Mouse (Mus musculus) embryonic facial prominence, embryonic 11.5 days (tissue): ENCODE results near the gene Dact3. TPM values are rescaled to one million over a fixed set of nuclear protein-coding genes. Genes with fewer than 3 reads are reported as not detected.

Source experiments
- ATAC-seq: fragments of 200-750 bp; cut with Nextera tagmentation; replicated peaks from 2 replicates; pipeline ENCODE4 v1.8.0; 2017; ENCODE audit warnings: low read depth; ENCODE audit not compliant: insufficient number of reproducible peaks, low FRiP score, low TSS enrichment
- DNase-seq: peaks from one replicate; pipeline ENCODE4 v3.0.0-alpha.2; 2015; ENCODE audit warnings: low spot score
- H3K27ac ChIP-seq: fragments of 300-500 bp; sonication (generic); replicated peaks from 2 replicates; pipeline ENCODE4 v1.5.1; 2014; ENCODE audit warnings: mild to moderate bottlenecking, low read depth, low read length, control low read depth
- H3K27me3 ChIP-seq: fragments of 300-500 bp; sonication (generic); 2 replicates; pipeline ENCODE4 v1.6.1; 2014; ENCODE audit warnings: mild to moderate bottlenecking, low read length, moderate library complexity, mixed read lengths; ENCODE audit not compliant: control insufficient read depth, insufficient read depth
- H3K36me3 ChIP-seq: fragments of 300-500 bp; sonication (generic); replicated peaks from 2 replicates; pipeline ENCODE4 v1.6.1; 2014; ENCODE audit warnings: low read depth, mild to moderate bottlenecking, low read length, moderate library complexity, mixed read lengths; ENCODE audit not compliant: control insufficient read depth, insufficient read depth
- H3K4me1 ChIP-seq: fragments of 300-500 bp; sonication (generic); 2 replicates; pipeline ENCODE4 v1.6.1; 2014; ENCODE audit warnings: low read length, mixed read lengths; ENCODE audit not compliant: control insufficient read depth, insufficient read depth
- H3K4me2 ChIP-seq: fragments of 300-500 bp; sonication (generic); 2 replicates; pipeline ENCODE4 v1.6.1; 2014; ENCODE audit warnings: low read depth, mild to moderate bottlenecking, control low read depth, low read length, moderate library complexity
- H3K4me3 ChIP-seq: fragments of 300-500 bp; sonication (generic); 2 replicates; pipeline ENCODE4 v1.5.1; 2014; ENCODE audit warnings: low read depth, low read length, control low read depth
- H3K9ac ChIP-seq: fragments of 300-500 bp; sonication (generic); replicated peaks from 2 replicates; pipeline ENCODE4 v1.6.1; 2014; ENCODE audit warnings: mild to moderate bottlenecking, control low read depth, low read length
- H3K9me3 ChIP-seq: fragments of 300-500 bp; sonication (generic); replicated peaks from 2 replicates; pipeline ENCODE4 v1.6.1; 2016; ENCODE audit warnings: mild to moderate bottlenecking, low read length, inconsistent platforms, mixed read lengths; ENCODE audit not compliant: control insufficient read depth
- WGBS: fragments of 180-500 bp; shearing (Covaris S2); extraction: QIAGEN DNeasy Blood & Tissue Kit; methylation state at CpG from one replicate; pipeline ENCODE4 v1.1.7; 2014; 5-methylcytosine and 5-hydroxymethylcytosine counted together
- polyA plus RNA-seq: library from polyadenylated mRNA; unstranded; fragments of >200 nt; fragmentation: Nextera tagmentation; extraction: Ambion mirVana; gene quantifications from 2 replicates; pipeline ENCODE4 v1.2.1, GENCODE M21; 2014

Dact3 gene
- 11.5 and 12.2 TPM in 2 replicates for polyA plus RNA-seq

DNA sequence AGATGAGACGGTGACA, at the start of gene Dact3:
Dact3 (plus strand) TSS at position 8 of the 16 bp plus-strand sequence.
- peaks cover under 1% of the 10 kb centered on the region for H3K4me1 ChIP-seq
- peak within 1 kb of the TSS; percentile 89 for H3K4me3 ChIP-seq
- no peaks in the 10 kb centered on the region; the same call in 1 of the 2 replicates for H3K36me3 ChIP-seq
- H3K9ac ChIP-seq: peak within 1 kb of the TSS; percentile 90
- WGBS: 0% methylated on average over 1 of the region's 1 CpGs
- peak within 1 kb of the TSS; percentile 94 for H3K27ac ChIP-seq
- DNase-seq: no peak
- peak within 1 kb of the TSS; percentile 71 for H3K4me2 ChIP-seq
- no peaks in the 10 kb centered on the region for H3K27me3 ChIP-seq
- H3K9me3 ChIP-seq: no peaks in the 10 kb centered on the region
- ATAC-seq: no peak

DNA sequence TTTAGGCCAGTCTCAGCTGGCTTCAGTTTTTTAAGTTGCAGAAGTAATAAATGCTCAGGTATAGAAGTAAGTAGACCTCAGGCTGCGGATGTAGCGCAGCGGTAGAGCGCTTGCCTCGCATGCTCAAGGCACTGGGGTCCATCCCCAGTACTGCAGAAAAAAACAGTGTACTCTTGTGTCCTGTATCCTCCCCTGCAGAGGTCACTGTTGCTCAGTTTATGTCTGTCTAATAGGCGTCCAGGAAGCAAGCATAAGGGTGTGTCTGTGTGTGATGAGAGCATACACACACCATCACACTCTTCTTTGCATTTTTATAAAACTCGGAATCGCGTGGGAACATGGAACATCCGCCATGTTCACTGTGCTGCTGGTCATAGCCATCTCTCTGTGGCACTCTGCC, 49.3 kb upstream of the Dact3 start:
- Histone ChIP-seq H3K36me3 (peaks cover 20% of the 10 kb centered on the region), H3K4me3 (no peak overlapping the region), H3K4me2 (no peak overlapping the region), H3K27me3 (no peaks in the 10 kb centered on the region), H3K27ac (no peak overlapping the region), H3K9ac (no peak overlapping the region), H3K9me3 (no peaks in the 10 kb centered on the region), H3K4me1 (peaks cover 4% of the 10 kb centered on the region)
- WGBS: 82% methylated on average over 10 of the region's 10 CpGs
- ATAC-seq (no peak), DNase-seq (no peak)

GRCm38 (mm10) chr7:16826571-16826970, 48.5 kb upstream of the Dact3 start:
- ATAC-seq (no peak), DNase-seq (no peak)
- H3K4me1 ChIP-seq: no peaks in the 10 kb centered on the region
- no peaks in the 10 kb centered on the region for H3K9me3 ChIP-seq
- H3K4me2 ChIP-seq: no peak overlapping the region
- H3K36me3 ChIP-seq: peaks cover 20% of the 10 kb centered on the region
- WGBS: 73% methylated on average over 5 of the region's 5 CpGs
- no peak overlapping the region for H3K4me3 ChIP-seq
- H3K27me3 ChIP-seq: no peaks in the 10 kb centered on the region
- H3K27ac ChIP-seq: no peak overlapping the region
- H3K9ac ChIP-seq: no peak overlapping the region

- no peaks in the 10 kb centered on the region for H3K9me3 ChIP-seq
- no peak overlapping the region for H3K4me2 ChIP-seq
- ATAC-seq: no peak
- no peak overlapping the region for H3K27ac ChIP-seq
- no peak for DNase-seq
- H3K27me3 ChIP-seq: no peaks in the 10 kb centered on the region
- H3K4me1 ChIP-seq: no peaks in the 10 kb centered on the region
- no peak overlapping the region for H3K9ac ChIP-seq
- peaks cover 24% of the 10 kb centered on the region for H3K36me3 ChIP-seq
- WGBS: 81% methylated on average over 4 of the region's 4 CpGs
- no peak overlapping the region for H3K4me3 ChIP-seq
Measured at GRCm38 (mm10) chr7:16827274-16827673, 47.8 kb upstream of the Dact3 start.

DNA sequence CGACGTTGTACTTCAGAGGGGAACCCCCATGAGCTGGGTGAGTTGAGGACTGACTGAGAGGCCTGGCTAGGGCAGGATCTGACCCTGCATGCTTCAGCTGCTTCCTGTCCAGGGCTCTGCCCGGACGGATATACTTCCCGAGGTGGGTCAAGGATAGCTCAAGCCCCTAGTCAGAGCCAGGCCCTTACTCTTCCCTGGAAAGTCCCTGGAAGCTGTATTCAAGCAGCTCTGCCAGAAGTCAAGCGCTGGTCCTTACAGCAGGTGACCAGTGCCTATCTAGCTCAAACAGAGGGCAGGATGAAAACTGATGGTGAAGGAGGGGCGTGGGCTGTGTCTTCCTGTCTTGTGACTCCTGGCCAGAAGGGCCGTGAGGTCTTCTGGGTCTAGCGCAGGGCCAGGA, 44.7 kb upstream of the Dact3 start:
- ATAC-seq (no peak), DNase-seq (no peak)
- 77% methylated on average over 9 of the region's 9 CpGs for WGBS
- Histone ChIP-seq H3K9me3 (no peaks in the 10 kb centered on the region), H3K27me3 (no peaks in the 10 kb centered on the region), H3K36me3 (peaks cover 31% of the 10 kb centered on the region), H3K4me2 (no peak overlapping the region), H3K4me1 (no peaks in the 10 kb centered on the region), H3K4me3 (no peak overlapping the region), H3K9ac (no peak overlapping the region), H3K27ac (no peak overlapping the region)

DNA sequence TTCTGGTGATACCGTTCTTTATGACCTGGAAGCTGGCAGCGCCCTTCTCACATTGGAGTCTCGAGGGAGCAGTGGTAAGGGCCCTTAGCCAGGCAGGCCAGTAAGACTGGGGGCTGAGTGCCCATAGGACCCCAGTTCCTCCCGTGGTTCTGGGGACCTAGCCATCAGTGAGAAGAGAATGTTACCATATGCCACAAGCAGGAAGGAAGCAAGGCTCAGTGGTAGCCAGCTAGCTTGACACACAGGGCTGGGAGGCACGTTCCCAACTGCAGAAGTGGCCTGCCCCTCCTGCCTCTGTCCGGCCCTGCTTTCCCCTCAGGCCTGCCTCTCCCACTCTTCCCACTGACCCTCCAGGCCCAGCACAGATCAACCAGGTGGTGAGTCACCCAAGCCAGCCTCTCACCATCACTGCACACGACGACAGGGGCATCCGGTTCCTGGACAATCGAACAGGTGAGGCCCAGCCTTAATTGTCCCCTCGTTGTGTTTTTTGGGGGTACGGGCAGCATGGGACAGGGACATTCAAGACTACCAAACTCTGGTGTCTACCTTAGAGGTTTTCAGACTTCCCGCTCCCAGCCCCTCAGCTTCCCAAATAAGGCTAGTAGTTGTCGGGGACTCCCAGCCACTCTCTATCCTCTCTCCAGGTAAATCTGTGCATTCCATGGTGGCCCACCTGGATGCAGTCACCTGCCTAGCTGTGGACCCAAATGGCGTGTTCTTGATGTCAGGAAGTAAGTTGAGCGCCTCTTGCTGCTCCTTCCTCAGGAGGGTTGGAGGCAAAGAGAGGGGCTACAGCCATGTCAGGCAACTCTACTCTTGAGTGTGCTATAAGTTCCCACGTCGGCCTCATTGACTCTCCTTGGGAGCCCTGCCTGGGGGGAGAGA, 37.0 kb upstream of the Dact3 start:
- 95% methylated on average over 18 of the region's 18 CpGs for WGBS
- Histone ChIP-seq H3K4me2 (no peak overlapping the region), H3K9ac (no peak overlapping the region), H3K36me3 (peaks cover 8% of the 10 kb centered on the region), H3K4me1 (no peaks in the 10 kb centered on the region), H3K4me3 (no peak overlapping the region), H3K27ac (no peak overlapping the region), H3K27me3 (no peaks in the 10 kb centered on the region), H3K9me3 (no peaks in the 10 kb centered on the region)
- DNase-seq: no peak
- no peak for ATAC-seq

DNA sequence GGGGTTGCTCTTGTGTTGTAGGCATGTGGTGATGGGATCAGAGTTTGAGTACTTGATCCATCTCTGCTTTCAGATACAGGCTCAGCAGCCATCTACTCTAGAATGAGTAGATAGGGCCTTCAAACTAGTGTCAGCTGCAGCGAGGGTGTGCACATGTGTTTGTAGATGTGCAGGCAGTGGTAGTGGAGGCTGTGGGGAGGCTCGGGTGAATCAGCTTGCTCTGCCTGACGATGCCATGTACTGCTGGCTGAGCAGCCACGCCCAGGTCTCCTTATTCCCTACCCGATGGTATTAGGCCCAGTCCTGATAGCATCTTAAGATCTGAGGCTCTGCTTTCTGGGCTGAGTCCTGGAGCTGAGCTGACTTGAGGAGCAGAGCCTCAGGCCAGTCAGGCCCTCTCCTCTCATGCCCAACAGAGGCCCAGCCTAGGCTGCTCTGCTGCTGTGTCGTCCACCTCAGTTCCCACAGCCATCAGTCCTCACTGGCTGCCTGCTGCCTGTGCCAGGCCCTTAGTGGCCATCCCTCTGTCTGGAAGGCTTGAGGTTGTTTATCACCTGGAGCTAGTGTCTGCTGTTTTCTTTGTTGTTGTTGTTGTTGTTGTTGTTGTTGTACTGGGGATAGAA, 36.2 kb upstream of the Dact3 start:
- Histone ChIP-seq H3K36me3 (peaks cover 6% of the 10 kb centered on the region), H3K9ac (no peak overlapping the region), H3K27me3 (no peaks in the 10 kb centered on the region), H3K27ac (no peak overlapping the region), H3K4me3 (no peak overlapping the region), H3K4me2 (no peak overlapping the region), H3K4me1 (no peaks in the 10 kb centered on the region), H3K9me3 (no peaks in the 10 kb centered on the region)
- no peak for ATAC-seq
- DNase-seq: no peak
- WGBS: 84% methylated on average over 6 of the region's 6 CpGs

DNA sequence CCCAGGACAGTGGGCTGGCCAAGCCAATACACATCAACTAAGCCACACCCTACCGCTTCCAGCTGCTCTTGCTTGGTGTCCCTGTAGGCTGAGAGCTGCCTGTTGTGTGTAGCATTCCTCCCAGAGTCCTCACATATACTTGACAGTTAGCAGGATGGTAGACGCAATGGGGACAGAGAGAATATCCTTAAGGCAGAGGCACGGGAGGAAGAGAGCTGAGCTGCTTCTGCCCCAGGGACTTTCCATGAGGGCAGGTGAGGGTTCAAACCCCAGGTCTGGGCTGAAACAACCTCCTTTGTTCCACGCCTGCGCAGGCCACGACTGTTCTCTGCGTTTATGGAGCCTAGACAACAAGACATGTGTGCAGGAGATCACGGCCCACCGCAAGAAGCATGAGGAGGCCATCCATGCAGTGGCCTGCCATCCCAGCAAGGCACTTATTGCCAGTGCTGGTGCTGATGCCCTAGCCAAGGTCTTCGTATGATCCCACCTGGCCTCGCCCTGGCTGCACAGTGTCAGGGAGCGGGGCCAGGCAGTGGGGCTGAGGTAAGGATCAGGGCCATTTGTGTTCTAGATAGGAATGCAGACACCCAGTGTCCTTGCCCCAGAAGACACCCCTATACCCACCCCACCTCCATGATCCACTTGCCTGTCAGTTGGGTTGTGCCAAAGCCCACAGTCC, 35.5 kb upstream of the Dact3 start:
- no peak overlapping the region for H3K4me3 ChIP-seq
- DNase-seq: no peak
- H3K27me3 ChIP-seq: no peaks in the 10 kb centered on the region
- H3K4me1 ChIP-seq: 0 out of 2 replicates have a peak, but pooled peaks cover 3% of the 10 kb centered on the region
- H3K9ac ChIP-seq: no peak overlapping the region
- H3K27ac ChIP-seq: no peak overlapping the region
- 92% methylated on average over 12 of the region's 12 CpGs for WGBS
- ATAC-seq: no peak
- H3K9me3 ChIP-seq: no peaks in the 10 kb centered on the region
- H3K4me2 ChIP-seq: no peak overlapping the region
- peaks cover 6% of the 10 kb centered on the region for H3K36me3 ChIP-seq
